Mouse (Mus musculus) olfactory bulb, adult 2 months (tissue): ENCODE results near the gene Asb5.

Experiments
- CTCF ChIP-seq: fragments of 200-500 bp; IDR thresholded peaks from 2 replicates; pipeline ENCODE4 v1.5.1; 2012; ENCODE audit warnings: low read depth, mild to moderate bottlenecking, low read length, moderate library complexity; ENCODE audit not compliant: insufficient read depth
- POLR2A ChIP-seq: fragments of 200-500 bp; IDR thresholded peaks from 2 replicates; pipeline ENCODE4 v1.6.1; 2012; ENCODE audit warnings: mild to moderate bottlenecking, low read depth, low read length, moderate library complexity; ENCODE audit not compliant: insufficient read depth

DNA sequence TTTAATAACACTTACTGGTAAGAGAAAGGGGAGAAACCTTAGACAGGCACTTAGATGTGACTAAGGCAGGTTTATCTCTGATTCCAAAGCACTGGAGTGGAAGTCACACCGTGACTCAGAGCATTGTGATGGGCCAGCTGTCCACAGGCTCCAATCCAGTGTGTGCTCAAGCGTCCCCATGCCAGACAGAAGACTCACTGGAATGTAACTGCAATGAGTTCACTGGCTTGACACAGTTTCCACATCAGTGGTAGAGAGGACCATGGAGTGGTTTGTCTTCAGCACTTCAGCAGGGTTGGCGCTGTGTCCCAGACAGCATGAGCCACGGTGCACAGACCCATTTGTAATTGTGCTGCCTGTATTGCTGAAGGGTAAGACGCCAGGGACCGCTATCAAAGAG is 19.0 kb downstream of the Asb5 start:
- TF ChIP-seq CTCF = no peak
- no peak for TF ChIP-seq POLR2A
